Mouse (Mus musculus) ES-E14 (cell line): Measurements from ENCODE around the gene Foxo1. TPM values are rescaled to one million over a fixed set of nuclear protein-coding genes. Genes with fewer than 3 reads are reported as not detected.

Experiments used
- DNase-seq: peaks from one replicate; pipeline ENCODE4 v3.0.0-alpha.2; 2013; ENCODE audit warnings: low read depth, low spot score
- H3K27ac ChIP-seq: 2 replicates; pipeline ENCODE4 v1.5.1; 2012; ENCODE audit warnings: low read depth, mild to moderate bottlenecking, low read length, moderate library complexity, mixed read lengths; ENCODE audit not compliant: poor library complexity, insufficient read depth, severe bottlenecking
- H3K36me3 ChIP-seq: 2 replicates; pipeline ENCODE4 v1.6.1; 2012; ENCODE audit warnings: mild to moderate bottlenecking, low read length, moderate library complexity, mixed read lengths; ENCODE audit not compliant: control insufficient read depth, poor library complexity, insufficient read depth, severe bottlenecking
- H3K4me1 ChIP-seq, 2 experiments: fragments of 150-350 bp in 1 of 2; sonication (generic) in 1 of 2; 2 replicates each; pipeline ENCODE4 v1.6.1; 2012; ENCODE audit warnings: low read length in 2 of 2, mild to moderate bottlenecking in 1 of 2, mixed read lengths in 1 of 2; ENCODE audit not compliant: control insufficient read depth in 2 of 2, insufficient read depth in 2 of 2, poor library complexity in 1 of 2
- H3K4me3 ChIP-seq, 2 experiments: fragments of 150-350 bp in 1 of 2; sonication (generic) in 1 of 2; 2 replicates each; pipeline ENCODE4 v1.5.1; 2012; ENCODE audit warnings: low read length in 2 of 2, low read depth in 1 of 2, mild to moderate bottlenecking in 1 of 2, mixed read lengths in 1 of 2; ENCODE audit not compliant: insufficient read depth in 1 of 2, poor library complexity in 1 of 2, severe bottlenecking in 1 of 2
- H3K9ac ChIP-seq: 2 replicates; pipeline ENCODE4 v1.6.1; 2012; ENCODE audit warnings: low read depth, mild to moderate bottlenecking, low read length, mixed read lengths; ENCODE audit not compliant: poor library complexity, insufficient read depth, severe bottlenecking
- H3K9me3 ChIP-seq: fragments of 150-350 bp; sonication (generic); 2 replicates; pipeline ENCODE4 v1.6.1; 2012; ENCODE audit warnings: low read depth, mild to moderate bottlenecking, low read length; ENCODE audit not compliant: control insufficient read depth, insufficient read depth
- CHD2 ChIP-seq: IDR thresholded peaks from 2 replicates; pipeline ENCODE4 v1.6.1; 2014; ENCODE audit warnings: mild to moderate bottlenecking, low read depth, low read length, inconsistent platforms
- HCFC1 ChIP-seq: IDR thresholded peaks from 2 replicates; pipeline ENCODE4 v1.6.1; 2012; ENCODE audit warnings: low read length, inconsistent platforms, borderline replicate concordance; ENCODE audit not compliant: insufficient read depth
- MAFK ChIP-seq: IDR thresholded peaks from 2 replicates; pipeline ENCODE4 v1.6.1; 2014; ENCODE audit warnings: mild to moderate bottlenecking, low read depth, low read length, inconsistent platforms; ENCODE audit not compliant: insufficient read depth
- ZC3H11A ChIP-seq: IDR thresholded peaks from 2 replicates; pipeline ENCODE4 v1.6.1; 2012; ENCODE audit warnings: low read depth, mild to moderate bottlenecking, inconsistent platforms, low read length, borderline replicate concordance
- ZNF384 ChIP-seq: IDR thresholded peaks from 2 replicates; pipeline ENCODE4 v1.6.1; 2012; ENCODE audit warnings: low read depth, low read length, inconsistent platforms
- in situ Hi-C, 2 experiments: fragments of 600-800 bp; cut with MboI; formaldehyde crosslinking; loops; one replicate each; pipeline ENCODE4 v1.15.1; 2025; ENCODE audit warnings: low sequenced_read_pairs in 2 of 2, inconsistent platforms in 1 of 2; ENCODE audit not compliant: unreplicated experiment in 2 of 2
- total RNA-seq: library from RNA; depleted of rRNA; stranded (reverse); fragments of 300-350 nt; gene quantifications from 2 replicates; pipeline ENCODE4 v1.2.3, GENCODE M21; 2012

Gene Foxo1
- total RNA-seq, 1 experiment: 2.3 TPM

- H3K4me1 ChIP-seq: peaks cover 9 to 19% of the 10 kb centered on the region in 2 experiments; a peak in 2 of 4 replicates
- H3K4me3 ChIP-seq: no peak overlapping the region
- H3K36me3 ChIP-seq: no peaks in the 10 kb centered on the region
- in situ Hi-C loops: no loop called here
- TF ChIP-seq ZNF384 (no peak), HCFC1 (no peak), ZC3H11A (no peak), MAFK (no peak), CHD2 (no peak)
- no peak overlapping the region for H3K9ac ChIP-seq
- H3K27ac ChIP-seq: no peak overlapping the region
- H3K9me3 ChIP-seq: no peaks in the 10 kb centered on the region
- no peak for DNase-seq
Observed at GRCm38 (mm10) chr3:52320516-52321270, 52.6 kb downstream of the Foxo1 start.

- TF ChIP-seq CHD2 (no peak), HCFC1 (no peak)
- Histone ChIP-seq H3K4me1 (peaks cover 9 to 17% of the 10 kb centered on the region in 2 experiments; a peak in 2 of 4 replicates), H3K27ac (no peak overlapping the region), H3K4me3 (no peak overlapping the region), H3K36me3 (no peaks in the 10 kb centered on the region), H3K9me3 (no peaks in the 10 kb centered on the region), H3K9ac (no peak overlapping the region)
- no peak for DNase-seq
- in situ Hi-C loops: no loop called here
Observed at GRCm38 (mm10) chr3:52322401-52323385, 54.6 kb downstream of the Foxo1 start.

- Histone ChIP-seq H3K27ac (no peak overlapping the region), H3K4me3 (no peak overlapping the region), H3K36me3 (no peaks in the 10 kb centered on the region), H3K9me3 (no peaks in the 10 kb centered on the region), H3K9ac (no peak overlapping the region), H3K4me1 (peaks cover 9 to 17% of the 10 kb centered on the region in 2 experiments; a peak in 2 of 4 replicates)
- in situ Hi-C loops: no loop called here
- DNase-seq: no peak
- no peak for TF ChIP-seq CHD2
- no peak for TF ChIP-seq ZC3H11A
- no peak for TF ChIP-seq ZNF384
- no peak for TF ChIP-seq HCFC1
- TF ChIP-seq MAFK: no peak
Observed at GRCm38 (mm10) chr3:52325006-52325405, 56.9 kb downstream of the Foxo1 start.

GRCm38 (mm10) chr3:52326687-52327086 is 58.6 kb downstream of the Foxo1 start:
- peaks cover 9 to 17% of the 10 kb centered on the region in 2 experiments; a peak in 2 of 4 replicates for H3K4me1 ChIP-seq
- no peak overlapping the region for H3K27ac ChIP-seq
- in situ Hi-C loops: no loop called here
- no peaks in the 10 kb centered on the region for H3K9me3 ChIP-seq
- DNase-seq: no peak
- no peaks in the 10 kb centered on the region for H3K36me3 ChIP-seq
- H3K4me3 ChIP-seq: no peak overlapping the region
- TF ChIP-seq CHD2 (no peak), ZNF384 (no peak), MAFK (no peak), HCFC1 (no peak), ZC3H11A (no peak)
- H3K9ac ChIP-seq: no peak overlapping the region
